In genomic region chr5:144106130-144106510, GRCm38 (mm10) we compare ENCODE assay signal across 27 mouse cellular contexts. TPM values are rescaled to one million over a fixed set of nuclear protein-coding genes. Genes with fewer than 3 reads are reported as not detected.
DNase-seq lines count a peak whose midpoint lies in the region; ATAC-seq and TF ChIP-seq lines count a peak whose summit lies in the region.
"Had no signal": no experiment of that assay in that cellular context is flagged by ENCODE, and none has a peak within 500 bp of the region (broad histone marks: within the 10 kb centered on the region; RNA-seq: fewer than 3 reads in every experiment).

No protein-coding gene starts in this region.

- no peak for TF ChIP-seq CTCF in liver, postnatal 0 days (IDR thresholded peaks at IDR 0.05; ENCODE audit: low read depth)

- DNase-seq in heart, postnatal 4 days: no peak
- DNase-seq in midbrain, embryonic 11.5 days (ENCODE audit: low spot score, missing footprints): peak; percentile 56
- DNase-seq in midbrain, embryonic 14.5 days: no peak
- DNase-seq in R1 (ENCODE audit: low read depth, low spot score): peak; percentile 92
- DNase-seq in liver, postnatal 0 days: no peak
- no peak for DNase-seq in urinary bladder, postnatal 14 days (ENCODE audit: low spot score)
- DNase-seq: adrenal gland, adult 8-10 months; cerebellum, adult 2 months; cerebellum, postnatal 36 days; embryo, embryonic 11 days; layer of hippocampus, adult 9-11 months; right cerebral cortex, adult 18-20 months; right cerebral cortex, postnatal 4 days; thymus, postnatal 14 days had no signal

- H3K4me3 ChIP-seq in heart, embryonic 16.5 days (ENCODE audit: low read length): no peak overlapping the region
- H3K4me3 ChIP-seq in midbrain, embryonic 11.5 days (ENCODE audit: low read depth, low read length): no peak overlapping the region
- H3K4me3 ChIP-seq in midbrain, embryonic 14.5 days (replicated peaks; ENCODE audit: low read depth, low read length): no peak overlapping the region
- no peak overlapping the region for H3K4me3 ChIP-seq in liver, postnatal 0 days (ENCODE audit: low read depth, low read length)
- no peak overlapping the region for H3K4me3 ChIP-seq in hindbrain, embryonic 12.5 days
- H3K4me3 ChIP-seq: embryonic facial prominence, embryonic 13.5 days; erythroblast, embryonic 14.5 days; forebrain, embryonic 13.5 days; limb, embryonic 15.5 days; lung, embryonic 15.5 days; neural tube, embryonic 15.5 days had no signal

- peaks cover 24% of the 10 kb centered on the region for H3K4me1 ChIP-seq in heart, embryonic 16.5 days (ENCODE audit: control insufficient read depth, insufficient read depth, low read length)
- peaks cover 6% of the 10 kb centered on the region; the same call in 1 of the 2 replicates for H3K4me1 ChIP-seq in midbrain, embryonic 11.5 days (ENCODE audit: control insufficient read depth, insufficient read depth, low read length)
- H3K4me1 ChIP-seq in midbrain, embryonic 14.5 days (ENCODE audit: control insufficient read depth, insufficient read depth, low read length): peaks cover 13% of the 10 kb centered on the region
- peaks cover 24% of the 10 kb centered on the region for H3K4me1 ChIP-seq in liver, postnatal 0 days (ENCODE audit: insufficient read depth)
- H3K4me1 ChIP-seq in hindbrain, embryonic 12.5 days: peaks cover 9% of the 10 kb centered on the region
- H3K4me1 ChIP-seq: limb, embryonic 15.5 days had no signal

- peak overlapping the region; percentile 64; the same call in 1 of the 2 replicates for H3K27ac ChIP-seq in heart, embryonic 16.5 days (ENCODE audit: low read length)
- no peak overlapping the region for H3K27ac ChIP-seq in midbrain, embryonic 11.5 days (ENCODE audit: low read depth, low read length)
- H3K27ac ChIP-seq in midbrain, embryonic 14.5 days (replicated peaks; ENCODE audit: low read depth, low read length): no peak overlapping the region
- H3K27ac ChIP-seq in liver, postnatal 0 days (ENCODE audit: low read depth): 0 out of 2 replicates have a peak overlapping the region, but pooled peaks have one; percentile 35
- no peak overlapping the region for H3K27ac ChIP-seq in hindbrain, embryonic 12.5 days
- H3K27ac ChIP-seq: embryonic facial prominence, embryonic 13.5 days; forebrain, embryonic 13.5 days; hindbrain, postnatal 0 days; limb, embryonic 15.5 days; macrophage; neural tube, embryonic 15.5 days had no signal

- no peaks in the 10 kb centered on the region for H3K9me3 ChIP-seq in heart, embryonic 16.5 days (replicated peaks; ENCODE audit: control insufficient read depth, low read length)
- no peaks in the 10 kb centered on the region for H3K9me3 ChIP-seq in midbrain, embryonic 11.5 days (ENCODE audit: control insufficient read depth, low read length)
- H3K9me3 ChIP-seq in midbrain, embryonic 14.5 days (ENCODE audit: control insufficient read depth, low read length): no peaks in the 10 kb centered on the region
- no peaks in the 10 kb centered on the region for H3K9me3 ChIP-seq in liver, postnatal 0 days (ENCODE audit: low read length)
- no peaks in the 10 kb centered on the region for H3K9me3 ChIP-seq in hindbrain, embryonic 12.5 days (replicated peaks)
- H3K9me3 ChIP-seq: embryonic facial prominence, embryonic 13.5 days; forebrain, embryonic 13.5 days; limb, embryonic 15.5 days; lung, embryonic 15.5 days; neural tube, embryonic 15.5 days had no signal

- no peak for TF ChIP-seq EP300 in liver, postnatal 0 days (IDR thresholded peaks at IDR 0.05; ENCODE audit: low read depth)

- no peaks in the 10 kb centered on the region for H3K27me3 ChIP-seq in heart, embryonic 16.5 days (ENCODE audit: control insufficient read depth, insufficient read depth, low read length)
- no peaks in the 10 kb centered on the region for H3K27me3 ChIP-seq in midbrain, embryonic 11.5 days (ENCODE audit: control insufficient read depth, insufficient read depth, low read length)
- H3K27me3 ChIP-seq in midbrain, embryonic 14.5 days (ENCODE audit: control insufficient read depth, insufficient read depth, low read length): no peaks in the 10 kb centered on the region
- no peaks in the 10 kb centered on the region for H3K27me3 ChIP-seq in liver, postnatal 0 days (ENCODE audit: insufficient read depth, low read length)
- H3K27me3 ChIP-seq in hindbrain, embryonic 12.5 days: no peaks in the 10 kb centered on the region
- H3K27me3 ChIP-seq: embryonic facial prominence, embryonic 13.5 days; forebrain, embryonic 13.5 days; limb, embryonic 15.5 days; lung, embryonic 15.5 days; neural tube, embryonic 15.5 days; Patski had no signal

- H3K36me3 ChIP-seq in heart, embryonic 16.5 days (ENCODE audit: control insufficient read depth, insufficient read depth): no peaks in the 10 kb centered on the region
- H3K36me3 ChIP-seq in midbrain, embryonic 11.5 days (ENCODE audit: control insufficient read depth, insufficient read depth, low read length): no peaks in the 10 kb centered on the region
- H3K36me3 ChIP-seq in midbrain, embryonic 14.5 days (ENCODE audit: control insufficient read depth, insufficient read depth, low read length): no peaks in the 10 kb centered on the region
- no peaks in the 10 kb centered on the region for H3K36me3 ChIP-seq in liver, postnatal 0 days (replicated peaks; ENCODE audit: insufficient read depth, low read length)
- no peaks in the 10 kb centered on the region for H3K36me3 ChIP-seq in hindbrain, embryonic 12.5 days
- H3K36me3 ChIP-seq: embryonic facial prominence, embryonic 13.5 days; limb, embryonic 15.5 days; lung, embryonic 15.5 days; neural tube, embryonic 15.5 days had no signal

- no peak for ATAC-seq in heart, embryonic 16.5 days (replicated peaks; ENCODE audit: extremely low read depth, insufficient read depth, low FRiP score)
- no peak for ATAC-seq in midbrain, embryonic 11.5 days (ENCODE audit: low FRiP score)
- ATAC-seq in midbrain, embryonic 14.5 days (ENCODE audit: low FRiP score, low TSS enrichment): no peak
- ATAC-seq in liver, postnatal 0 days: no peak
- ATAC-seq in hindbrain, embryonic 12.5 days (ENCODE audit: low FRiP score): no peak
- ATAC-seq: activated CD4-positive, CD25-positive, alpha-beta regulatory T cell, adult 4 months; forebrain, embryonic 13.5 days; hindbrain, postnatal 0 days; intestine, embryonic 16.5 days; Patski had no signal

- H3K4me2 ChIP-seq in heart, embryonic 16.5 days (ENCODE audit: low read depth, low read length): no peak overlapping the region
- no peak overlapping the region for H3K4me2 ChIP-seq in midbrain, embryonic 11.5 days
- H3K4me2 ChIP-seq in midbrain, embryonic 14.5 days (ENCODE audit: low read length): no peak overlapping the region
- H3K4me2 ChIP-seq in liver, postnatal 0 days (ENCODE audit: low read depth, low read length): no peak overlapping the region
- H3K4me2 ChIP-seq in hindbrain, embryonic 12.5 days (replicated peaks): no peak overlapping the region
- H3K4me2 ChIP-seq: embryonic facial prominence, embryonic 13.5 days; forebrain, embryonic 13.5 days; limb, embryonic 15.5 days; lung, embryonic 15.5 days; neural tube, embryonic 15.5 days had no signal

- 64% methylated on average over 3 of the region's 3 CpGs for WGBS in heart, embryonic 16.5 days
- 88% methylated on average over 3 of the region's 3 CpGs for WGBS in midbrain, embryonic 11.5 days
- WGBS in midbrain, embryonic 14.5 days: 91% methylated on average over 3 of the region's 3 CpGs
- 55% methylated on average over 3 of the region's 3 CpGs for WGBS in liver, postnatal 0 days (ENCODE audit: insufficient replicate concordance)
- 82% methylated on average over 3 of the region's 3 CpGs for WGBS in hindbrain, embryonic 12.5 days

- no peak overlapping the region for H3K9ac ChIP-seq in heart, embryonic 16.5 days (ENCODE audit: low read length)
- H3K9ac ChIP-seq in midbrain, embryonic 11.5 days (ENCODE audit: low read length): no peak overlapping the region
- H3K9ac ChIP-seq in midbrain, embryonic 14.5 days (replicated peaks; ENCODE audit: low read length): no peak overlapping the region
- no peak overlapping the region for H3K9ac ChIP-seq in liver, postnatal 0 days (replicated peaks)
- no peak overlapping the region for H3K9ac ChIP-seq in hindbrain, embryonic 12.5 days
- H3K9ac ChIP-seq: embryonic facial prominence, embryonic 13.5 days; forebrain, embryonic 13.5 days; limb, embryonic 15.5 days; lung, embryonic 15.5 days; neural tube, embryonic 15.5 days had no signal

RNA-seq across cellular contexts. Expression of gene Lmtk2, which starts 5.9 kb away (rescaled TPM):
- 3.5 and 4.1 TPM in 2 replicates for polyA plus RNA-seq in heart, embryonic 16.5 days (2015; fragmentation: Nextera tagmentation; extraction: Ambion mirVana)
- total RNA-seq in heart, postnatal 4 days (2021): 10 to 100 TPM; 19.0 to 20.8 TPM
- polyA plus RNA-seq in midbrain, embryonic 11.5 days (2014; fragmentation: Nextera tagmentation; extraction: Ambion mirVana): 4.7 and 4.8 TPM in 2 replicates
- polyA plus RNA-seq in midbrain, embryonic 14.5 days (2014; fragmentation: Nextera tagmentation; extraction: Ambion mirVana): 10.3 and 10.6 TPM in 2 replicates
- 1.1 and 1.2 TPM in 2 replicates for polyA plus RNA-seq in liver, postnatal 0 days (2015; fragmentation: Nextera tagmentation; extraction: Ambion mirVana)
- 8.5 and 10.1 TPM in 2 replicates for polyA plus RNA-seq in hindbrain, embryonic 12.5 days (2016; fragmentation: Nextera tagmentation; extraction: Ambion mirVana)

Comparison
In these comparisons a context has a peak if more than half of its experiments do, and no peak if none do; other contexts are left out.
1. DNase-seq: peak in midbrain, embryonic 11.5 days (single experiment) and R1 (single experiment); none in heart, postnatal 4 days (single experiment), midbrain, embryonic 14.5 days (single experiment), liver, postnatal 0 days (single experiment) and urinary bladder, postnatal 14 days (single experiment).
2. H3K27ac ChIP-seq: peak in heart, embryonic 16.5 days (single experiment) and liver, postnatal 0 days (single experiment); none in midbrain, embryonic 11.5 days (single experiment), midbrain, embryonic 14.5 days (single experiment) and hindbrain, embryonic 12.5 days (single experiment).